Mouse (Mus musculus): ENCODE measurements around the gene Rab29. TPM values are rescaled to one million over a fixed set of nuclear protein-coding genes. Genes with fewer than 3 reads are reported as not detected.

Rab29 gene
- polyA plus RNA-seq, 1 experiment: 7.3 TPM

GRCm38 (mm10) chr1:131829279-131829678 lies 37.7 kb upstream of the Rab29 start:
- no peak for DNase-seq (ENCODE audit: low read depth)
- TF ChIP-seq CTCF (IDR thresholded peaks at IDR 0.05; ENCODE audit: borderline replicate concordance, extremely low read depth, insufficient read depth, insufficient read length) (no peak), POLR2A (IDR thresholded peaks at IDR 0.05; ENCODE audit: borderline replicate concordance, extremely low read depth, insufficient read depth, insufficient read length, poor library complexity, severe bottlenecking) (no peak)

- no peak for TF ChIP-seq CTCF (IDR thresholded peaks at IDR 0.05; ENCODE audit: borderline replicate concordance, extremely low read depth, insufficient read depth, insufficient read length)
- DNase-seq (ENCODE audit: low read depth): no peak
Measured at GRCm38 (mm10) chr1:131830561-131830960, 36.5 kb upstream of the Rab29 start.

- TF ChIP-seq CTCF (IDR thresholded peaks at IDR 0.05; ENCODE audit: borderline replicate concordance, extremely low read depth, insufficient read depth, insufficient read length): no peak
- no peak for TF ChIP-seq POLR2A (IDR thresholded peaks at IDR 0.05; ENCODE audit: borderline replicate concordance, extremely low read depth, insufficient read depth, insufficient read length, poor library complexity, severe bottlenecking)
- no peak for DNase-seq (ENCODE audit: low read depth)
Measured at GRCm38 (mm10) chr1:131830971-131831641, 35.9 kb upstream of the Rab29 start.

- no peak for TF ChIP-seq CTCF (IDR thresholded peaks at IDR 0.05; ENCODE audit: borderline replicate concordance, extremely low read depth, insufficient read depth, insufficient read length)
- no peak for TF ChIP-seq POLR2A (IDR thresholded peaks at IDR 0.05; ENCODE audit: borderline replicate concordance, extremely low read depth, insufficient read depth, insufficient read length, poor library complexity, severe bottlenecking)
- DNase-seq (ENCODE audit: low read depth): no peak
Measured at GRCm38 (mm10) chr1:131837035-131837434, 30.0 kb upstream of the Rab29 start.

GRCm38 (mm10) chr1:131838542-131838941 lies 28.5 kb upstream of the Rab29 start:
- no peak for DNase-seq (ENCODE audit: low read depth)
- TF ChIP-seq POLR2A (IDR thresholded peaks at IDR 0.05; ENCODE audit: borderline replicate concordance, extremely low read depth, insufficient read depth, insufficient read length, poor library complexity, severe bottlenecking) (no peak), CTCF (IDR thresholded peaks at IDR 0.05; ENCODE audit: borderline replicate concordance, extremely low read depth, insufficient read depth, insufficient read length) (no peak)

GRCm38 (mm10) chr1:131839279-131839678 lies 27.7 kb upstream of the Rab29 start:
- TF ChIP-seq CTCF (IDR thresholded peaks at IDR 0.05; ENCODE audit: borderline replicate concordance, extremely low read depth, insufficient read depth, insufficient read length) (no peak), POLR2A (IDR thresholded peaks at IDR 0.05; ENCODE audit: borderline replicate concordance, extremely low read depth, insufficient read depth, insufficient read length, poor library complexity, severe bottlenecking) (no peak)
- DNase-seq (ENCODE audit: low read depth): peak; percentile 36

GRCm38 (mm10) chr1:131842221-131842620 lies 24.8 kb upstream of the Rab29 start:
- TF ChIP-seq POLR2A (IDR thresholded peaks at IDR 0.05; ENCODE audit: borderline replicate concordance, extremely low read depth, insufficient read depth, insufficient read length, poor library complexity, severe bottlenecking) (no peak), CTCF (IDR thresholded peaks at IDR 0.05; ENCODE audit: borderline replicate concordance, extremely low read depth, insufficient read depth, insufficient read length) (no peak)
- DNase-seq (ENCODE audit: low read depth): no peak

GRCm38 (mm10) chr1:131843758-131844157 lies 23.3 kb upstream of the Rab29 start:
- DNase-seq (ENCODE audit: low read depth): no peak

GRCm38 (mm10) chr1:131844883-131845282 lies 22.1 kb upstream of the Rab29 start:
- no peak for TF ChIP-seq CTCF (IDR thresholded peaks at IDR 0.05; ENCODE audit: borderline replicate concordance, extremely low read depth, insufficient read depth, insufficient read length)
- TF ChIP-seq POLR2A (IDR thresholded peaks at IDR 0.05; ENCODE audit: borderline replicate concordance, extremely low read depth, insufficient read depth, insufficient read length, poor library complexity, severe bottlenecking): no peak
- DNase-seq (ENCODE audit: low read depth): no peak

More at GRCm38 (mm10) chr1:131843758-131844157, 23.3 kb upstream of the Rab29 start:
- no peak for TF ChIP-seq CTCF (IDR thresholded peaks at IDR 0.05; ENCODE audit: borderline replicate concordance, extremely low read depth, insufficient read depth, insufficient read length)
- TF ChIP-seq POLR2A (IDR thresholded peaks at IDR 0.05; ENCODE audit: borderline replicate concordance, extremely low read depth, insufficient read depth, insufficient read length, poor library complexity, severe bottlenecking): no peak

- TF ChIP-seq POLR2A (IDR thresholded peaks at IDR 0.05; ENCODE audit: borderline replicate concordance, extremely low read depth, insufficient read depth, insufficient read length, poor library complexity, severe bottlenecking) (no peak), CTCF (IDR thresholded peaks at IDR 0.05; ENCODE audit: borderline replicate concordance, extremely low read depth, insufficient read depth, insufficient read length) (peak; percentile 57)
- peak; percentile 59 for DNase-seq (ENCODE audit: low read depth)
Measured at GRCm38 (mm10) chr1:131846255-131846654, 20.8 kb upstream of the Rab29 start.

- DNase-seq (ENCODE audit: low read depth): no peak
- TF ChIP-seq POLR2A (IDR thresholded peaks at IDR 0.05; ENCODE audit: borderline replicate concordance, extremely low read depth, insufficient read depth, insufficient read length, poor library complexity, severe bottlenecking): no peak
Measured at GRCm38 (mm10) chr1:131861811-131862210, 5.2 kb upstream of the Rab29 start.

- DNase-seq (ENCODE audit: low read depth): no peak
- no peak for TF ChIP-seq CTCF (IDR thresholded peaks at IDR 0.05; ENCODE audit: borderline replicate concordance, extremely low read depth, insufficient read depth, insufficient read length)
- TF ChIP-seq POLR2A (IDR thresholded peaks at IDR 0.05; ENCODE audit: borderline replicate concordance, extremely low read depth, insufficient read depth, insufficient read length, poor library complexity, severe bottlenecking): no peak
Measured at GRCm38 (mm10) chr1:131865596-131865995, 1.4 kb upstream of the Rab29 start.

Data from brain, embryonic 14.5 days (tissue).